Comparison of ENCODE assay signal across 26 mouse cellular contexts in the genomic region with DNA sequence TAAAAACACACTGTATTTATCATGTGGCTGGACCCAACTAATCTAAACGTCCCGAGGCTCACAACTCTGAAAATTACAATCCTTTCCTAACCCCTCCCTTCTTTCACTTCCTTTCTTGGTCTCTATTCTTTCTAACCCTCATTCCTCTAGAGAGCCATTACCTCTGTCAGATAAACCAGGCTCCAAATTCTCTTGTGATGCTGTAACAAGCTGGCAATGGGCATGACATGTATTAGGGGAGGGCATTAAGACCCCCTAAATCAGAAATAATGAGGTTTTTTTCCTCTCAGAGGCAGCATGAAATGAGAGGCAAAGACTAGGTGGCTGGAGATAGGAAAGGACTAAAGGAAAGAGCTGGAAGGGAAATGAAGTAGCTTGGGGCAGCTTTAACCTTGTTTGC.
DNase-seq lines count a peak whose midpoint lies in the region; ATAC-seq and TF ChIP-seq lines count a peak whose summit lies in the region.
"Had no signal": no experiment of that assay in that cellular context is flagged by ENCODE, and none has a peak within 500 bp of the region (broad histone marks: within the 10 kb centered on the region; RNA-seq: fewer than 3 reads in every experiment).

No protein-coding gene starts in this region.

- 24% methylated on average over 2 of the region's 2 CpGs for WGBS in forebrain, embryonic 16.5 days
- 79% methylated on average over 2 of the region's 2 CpGs for WGBS in forebrain, embryonic 11.5 days
- WGBS in midbrain, embryonic 16.5 days: 56% methylated on average over 2 of the region's 2 CpGs
- WGBS in midbrain, embryonic 11.5 days: 79% methylated on average over 2 of the region's 2 CpGs

- no peak for TF ChIP-seq POLR2A in brain, embryonic 14.5 days (IDR thresholded peaks at IDR 0.05; ENCODE audit: borderline replicate concordance, extremely low read depth, insufficient read depth, insufficient read length, poor library complexity, severe bottlenecking)

- H3K9ac ChIP-seq in forebrain, embryonic 16.5 days (replicated peaks; ENCODE audit: low read depth, low read length): no peak overlapping the region
- no peak overlapping the region for H3K9ac ChIP-seq in forebrain, embryonic 11.5 days (ENCODE audit: low read length)
- no peak overlapping the region for H3K9ac ChIP-seq in midbrain, embryonic 16.5 days (ENCODE audit: low read depth, low read length)
- H3K9ac ChIP-seq in midbrain, embryonic 11.5 days (ENCODE audit: low read length): no peak overlapping the region
- H3K9ac ChIP-seq: embryonic facial prominence, embryonic 13.5 days; heart, embryonic 13.5 days; hindbrain, embryonic 14.5 days had no signal

- H3K4me2 ChIP-seq in forebrain, embryonic 16.5 days (ENCODE audit: low read length): no peak overlapping the region
- H3K4me2 ChIP-seq in forebrain, embryonic 11.5 days (ENCODE audit: low read depth, low read length, severe bottlenecking): no peak overlapping the region
- no peak overlapping the region for H3K4me2 ChIP-seq in midbrain, embryonic 16.5 days (ENCODE audit: low read length)
- no peak overlapping the region for H3K4me2 ChIP-seq in midbrain, embryonic 11.5 days
- H3K4me2 ChIP-seq: embryonic facial prominence, embryonic 13.5 days; heart, embryonic 13.5 days; hindbrain, embryonic 14.5 days had no signal

- H3K4me3 ChIP-seq in forebrain, embryonic 16.5 days (replicated peaks; ENCODE audit: low read length): no peak overlapping the region
- no peak overlapping the region for H3K4me3 ChIP-seq in forebrain, embryonic 11.5 days (ENCODE audit: low read depth, low read length)
- no peak overlapping the region for H3K4me3 ChIP-seq in midbrain, embryonic 16.5 days (ENCODE audit: low read depth, low read length)
- H3K4me3 ChIP-seq in midbrain, embryonic 11.5 days (ENCODE audit: low read depth, low read length): no peak overlapping the region
- H3K4me3 ChIP-seq: embryonic facial prominence, embryonic 13.5 days; erythroblast, embryonic 14.5 days; heart, adult 2 months; heart, embryonic 10.5 days; heart, embryonic 13.5 days had no signal

- H3K27me3 ChIP-seq in forebrain, embryonic 16.5 days (replicated peaks; ENCODE audit: control insufficient read depth, insufficient read depth, low read length): 0 out of 2 replicates have a peak, but pooled peaks cover 3% of the 10 kb centered on the region
- peaks cover 7% of the 10 kb centered on the region for H3K27me3 ChIP-seq in forebrain, embryonic 11.5 days (ENCODE audit: control insufficient read depth, insufficient read depth, low read length)
- H3K27me3 ChIP-seq in midbrain, embryonic 16.5 days (ENCODE audit: control insufficient read depth, insufficient read depth, low read depth, low read length): peaks cover under 1% of the 10 kb centered on the region; the same call in 1 of the 2 replicates
- peaks cover 3% of the 10 kb centered on the region for H3K27me3 ChIP-seq in midbrain, embryonic 11.5 days (ENCODE audit: control insufficient read depth, insufficient read depth, low read length)

- TF ChIP-seq CTCF in brain, embryonic 14.5 days (IDR thresholded peaks at IDR 0.05; ENCODE audit: borderline replicate concordance, extremely low read depth, insufficient read depth, insufficient read length): no peak

- H3K27ac ChIP-seq in forebrain, embryonic 16.5 days (ENCODE audit: low read length): no peak overlapping the region
- no peak overlapping the region for H3K27ac ChIP-seq in forebrain, embryonic 11.5 days (ENCODE audit: low read depth, low read length)
- no peak overlapping the region for H3K27ac ChIP-seq in midbrain, embryonic 16.5 days (ENCODE audit: low read length)
- no peak overlapping the region for H3K27ac ChIP-seq in midbrain, embryonic 11.5 days (ENCODE audit: low read depth, low read length)
- H3K27ac ChIP-seq: embryonic facial prominence, embryonic 13.5 days; heart, adult 2 months; heart, embryonic 10.5 days; heart, embryonic 13.5 days; hindbrain, embryonic 14.5 days; hindbrain, postnatal 0 days had no signal

- H3K9me3 ChIP-seq in forebrain, embryonic 16.5 days (ENCODE audit: control insufficient read depth, low read length): no peaks in the 10 kb centered on the region
- H3K9me3 ChIP-seq in forebrain, embryonic 11.5 days (ENCODE audit: control insufficient read depth, low read length): no peaks in the 10 kb centered on the region
- H3K9me3 ChIP-seq in midbrain, embryonic 16.5 days (replicated peaks; ENCODE audit: control insufficient read depth, low read length, poor library complexity, severe bottlenecking): no peaks in the 10 kb centered on the region
- no peaks in the 10 kb centered on the region for H3K9me3 ChIP-seq in midbrain, embryonic 11.5 days (ENCODE audit: control insufficient read depth, low read length)
- H3K9me3 ChIP-seq: embryonic facial prominence, embryonic 13.5 days; heart, embryonic 10.5 days; heart, embryonic 13.5 days had no signal

- no peaks in the 10 kb centered on the region for H3K36me3 ChIP-seq in forebrain, embryonic 16.5 days (ENCODE audit: control insufficient read depth, insufficient read depth)
- H3K36me3 ChIP-seq in forebrain, embryonic 11.5 days (ENCODE audit: control insufficient read depth, insufficient read depth, low read length): no peaks in the 10 kb centered on the region
- H3K36me3 ChIP-seq in midbrain, embryonic 16.5 days (ENCODE audit: control insufficient read depth, insufficient read depth, low read length): no peaks in the 10 kb centered on the region
- no peaks in the 10 kb centered on the region for H3K36me3 ChIP-seq in midbrain, embryonic 11.5 days (ENCODE audit: control insufficient read depth, insufficient read depth, low read length)
- H3K36me3 ChIP-seq: embryonic facial prominence, embryonic 13.5 days; heart, embryonic 10.5 days; heart, embryonic 13.5 days had no signal

- no peak for DNase-seq in forebrain, embryonic 11.5 days (ENCODE audit: low spot score)
- DNase-seq in midbrain, embryonic 11.5 days (ENCODE audit: low spot score, missing footprints): no peak
- peak; percentile 71 for DNase-seq in brain, embryonic 14.5 days (ENCODE audit: low read depth)
- no peak for DNase-seq in frontal cortex, adult 2 months (ENCODE audit: extremely low spot score in 1 of 2, low spot score in 1 of 2)
- DNase-seq: adrenal gland, postnatal 10 days; adrenal gland, postnatal 36 days; cerebellum, adult 11 months; cerebellum, adult 2 months; cerebellum, adult 9-11 months; cerebellum, postnatal 25 days; gastrocnemius, postnatal 10 days; gastrocnemius, postnatal 36 days; heart, adult 2 months; heart, postnatal 14 days; heart, postnatal 4 days had no signal

- H3K4me1 ChIP-seq in forebrain, embryonic 16.5 days (replicated peaks; ENCODE audit: control insufficient read depth, insufficient read depth, low read length): no peaks in the 10 kb centered on the region
- H3K4me1 ChIP-seq in forebrain, embryonic 11.5 days (replicated peaks; ENCODE audit: control insufficient read depth, insufficient read depth, low read length): no peaks in the 10 kb centered on the region
- no peaks in the 10 kb centered on the region for H3K4me1 ChIP-seq in midbrain, embryonic 16.5 days (ENCODE audit: control insufficient read depth, insufficient read depth, low read length)
- H3K4me1 ChIP-seq in midbrain, embryonic 11.5 days (ENCODE audit: control insufficient read depth, insufficient read depth, low read length): no peaks in the 10 kb centered on the region
- H3K4me1 ChIP-seq: embryonic facial prominence, embryonic 13.5 days; heart, embryonic 10.5 days had no signal

- peak; percentile 45; the same call in 1 of the 2 replicates for ATAC-seq in forebrain, embryonic 16.5 days
- ATAC-seq in forebrain, embryonic 11.5 days (replicated peaks; ENCODE audit: low FRiP score): no peak
- 0 out of 2 replicates have a peak, but pooled peaks have one; percentile 21 for ATAC-seq in midbrain, embryonic 16.5 days
- ATAC-seq in midbrain, embryonic 11.5 days (ENCODE audit: low FRiP score): no peak
- ATAC-seq: CD4-positive, CD25-positive, alpha-beta regulatory T cell, adult 4 months; hindbrain, postnatal 0 days; inflammation-experienced regulatory T-cells, adult 6 months; intestine, embryonic 16.5 days had no signal

Comparison
In these comparisons a context has a peak if more than half of its experiments do, and no peak if none do; other contexts are left out.
1. ATAC-seq: peak in forebrain, embryonic 16.5 days (single experiment) and midbrain, embryonic 16.5 days (single experiment); none in forebrain, embryonic 11.5 days (single experiment) and midbrain, embryonic 11.5 days (single experiment).